Mouse (Mus musculus) megakaryocyte, embryonic 14.5 days (primary cell): Measurements from ENCODE around the gene Drap1.

Experiments
- FLI1 ChIP-seq: IDR thresholded peaks from 2 replicates; pipeline ENCODE4 v1.6.1; 2012; ENCODE audit warnings: low read length, inconsistent platforms, mixed read lengths
- GATA1 ChIP-seq: IDR thresholded peaks from 3 replicates; pipeline ENCODE4 v1.6.1; 2012; ENCODE audit warnings: mixed read lengths, low read length, inconsistent platforms, borderline replicate concordance

GRCm38 (mm10) chr19:5390416-5390815, 34.4 kb downstream of the Drap1 start:
- TF ChIP-seq FLI1 (no peak), GATA1 (no peak)
